Mouse (Mus musculus) C2C12 (cell line): ENCODE results near the gene Fgf10. TPM values are rescaled to one million over a fixed set of nuclear protein-coding genes. Genes with fewer than 3 reads are reported as not detected.

Source experiments
- H3K27me3 ChIP-seq: one replicate; pipeline ENCODE4 v1.6.1; 2011; ENCODE audit not compliant: control insufficient read depth, insufficient read depth, insufficient read length
- H3K36me3 ChIP-seq: one replicate; pipeline ENCODE4 v1.6.1; 2011; ENCODE audit not compliant: control insufficient read depth, insufficient read depth
- H3K4me3 ChIP-seq: one replicate; pipeline ENCODE4 v1.5.1; 2011; ENCODE audit warnings: mild to moderate bottlenecking, control low read depth; ENCODE audit not compliant: poor library complexity, insufficient read depth, severe bottlenecking
- H3K79me2 ChIP-seq: one replicate; pipeline ENCODE4 v1.6.1; 2011; ENCODE audit not compliant: control insufficient read depth, insufficient read depth
- H3K79me3 ChIP-seq: one replicate; pipeline ENCODE4 v1.6.1; 2011; ENCODE audit warnings: low read depth, control low read depth
- H3ac ChIP-seq: one replicate; pipeline ENCODE3; 2011; ENCODE audit warnings: low read depth; ENCODE audit not compliant: control insufficient read depth, insufficient read length
- CEBPB ChIP-seq: IDR thresholded peaks from one replicate; pipeline ENCODE4 v1.6.1; 2011; ENCODE audit warnings: low read depth, mild to moderate bottlenecking, control low read depth, moderate library complexity
- CTCF ChIP-seq: IDR thresholded peaks from one replicate; pipeline ENCODE4 v1.5.1; 2011; ENCODE audit not compliant: control insufficient read depth, insufficient read depth, insufficient read length
- FOSL1 ChIP-seq: IDR thresholded peaks from one replicate; pipeline ENCODE4 v1.8.0; 2011; ENCODE audit warnings: mild to moderate bottlenecking, low read length; ENCODE audit not compliant: poor library complexity, insufficient read depth, severe bottlenecking
- MAX ChIP-seq: IDR thresholded peaks from one replicate; pipeline ENCODE4 v1.6.1; 2011; ENCODE audit warnings: mild to moderate bottlenecking, control low read depth
- MYOD1 ChIP-seq: IDR thresholded peaks from one replicate; pipeline ENCODE4 v1.6.1; 2011; ENCODE audit warnings: low read depth; ENCODE audit not compliant: control insufficient read depth, insufficient read length
- MYOG ChIP-seq: IDR thresholded peaks from one replicate; pipeline ENCODE4 v1.6.1; 2011; ENCODE audit not compliant: control insufficient read depth, insufficient read length; ENCODE audit errors: extremely low read depth
- USF1 ChIP-seq: IDR thresholded peaks from one replicate; pipeline ENCODE4 v1.6.1; 2011; ENCODE audit warnings: low read depth, mild to moderate bottlenecking, control low read depth, moderate library complexity
- polyA plus RNA-seq: library from polyadenylated mRNA; unstranded; fragments of >200 nt; fragmentation: generic; extraction: Trizol; gene quantifications from one replicate; pipeline ENCODE4 v1.2.1, GENCODE M21; 2012; ENCODE audit warnings: missing spikeins

Fgf10 gene
- polyA plus RNA-seq, 1 experiment = 0.04 TPM

DNA sequence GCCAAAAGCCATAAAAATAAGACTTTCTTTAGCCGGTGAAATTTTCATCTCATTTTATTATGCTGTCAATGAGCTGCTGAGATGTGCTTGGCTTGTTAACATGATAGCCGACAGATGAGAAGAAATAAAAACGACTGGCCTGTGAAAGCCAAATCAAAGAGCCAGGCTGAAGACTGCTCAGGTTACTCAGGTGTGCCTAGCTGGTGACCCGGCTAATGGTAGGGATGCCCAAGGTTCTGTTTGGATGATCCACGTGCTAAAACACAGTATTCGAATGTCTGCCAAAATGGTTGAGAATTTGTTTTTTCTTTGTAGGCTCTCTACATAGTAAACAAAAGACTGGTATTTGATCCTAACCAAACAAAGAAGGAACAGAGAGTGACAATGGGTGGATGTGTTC is 26.5 kb upstream of the Fgf10 start:
- TF ChIP-seq MYOG (no peak), MYOD1 (no peak), FOSL1 (no peak), MAX (no peak), CEBPB (no peak), USF1 (no peak), CTCF (no peak)
- H3K79me2 ChIP-seq = no peaks in the 10 kb centered on the region
- no peaks in the 10 kb centered on the region for H3K36me3 ChIP-seq

GRCm38 (mm10) chr13:118656991-118657390 is 12.6 kb upstream of the Fgf10 start:
- Histone ChIP-seq H3ac (no peak overlapping the region), H3K27me3 (no peaks in the 10 kb centered on the region), H3K79me3 (no peaks in the 10 kb centered on the region), H3K79me2 (no peaks in the 10 kb centered on the region), H3K36me3 (no peaks in the 10 kb centered on the region), H3K4me3 (no peak overlapping the region)
- no peak for TF ChIP-seq FOSL1
- no peak for TF ChIP-seq MAX
- TF ChIP-seq USF1 = no peak
- no peak for TF ChIP-seq MYOG
- TF ChIP-seq CTCF = no peak
- TF ChIP-seq MYOD1 = no peak
- TF ChIP-seq CEBPB = no peak

More for the DNA sequence above, 26.5 kb upstream of the Fgf10 start:
- H3ac ChIP-seq = no peak overlapping the region
- no peaks in the 10 kb centered on the region for H3K27me3 ChIP-seq
- no peaks in the 10 kb centered on the region for H3K79me3 ChIP-seq
- no peak overlapping the region for H3K4me3 ChIP-seq

- Histone ChIP-seq H3K79me2 (no peaks in the 10 kb centered on the region), H3K36me3 (no peaks in the 10 kb centered on the region), H3K79me3 (no peaks in the 10 kb centered on the region), H3ac (no peak overlapping the region), H3K4me3 (no peak overlapping the region), H3K27me3 (no peaks in the 10 kb centered on the region)
- TF ChIP-seq MYOG = no peak
- no peak for TF ChIP-seq CEBPB
- no peak for TF ChIP-seq MAX
- no peak for TF ChIP-seq USF1
- TF ChIP-seq FOSL1 = no peak
- TF ChIP-seq CTCF = no peak
- no peak for TF ChIP-seq MYOD1
Observed at GRCm38 (mm10) chr13:118658031-118658430, 11.6 kb upstream of the Fgf10 start.

- no peak overlapping the region for H3ac ChIP-seq
- H3K79me2 ChIP-seq = no peaks in the 10 kb centered on the region
- no peaks in the 10 kb centered on the region for H3K36me3 ChIP-seq
- H3K79me3 ChIP-seq = no peaks in the 10 kb centered on the region
- no peak for TF ChIP-seq USF1
- no peak for TF ChIP-seq MYOD1
- TF ChIP-seq CTCF = no peak
- no peak for TF ChIP-seq MAX
- TF ChIP-seq MYOG = no peak
- H3K27me3 ChIP-seq = no peaks in the 10 kb centered on the region
- no peak overlapping the region for H3K4me3 ChIP-seq
Observed at GRCm38 (mm10) chr13:118658608-118659326, 10.8 kb upstream of the Fgf10 start.

DNA sequence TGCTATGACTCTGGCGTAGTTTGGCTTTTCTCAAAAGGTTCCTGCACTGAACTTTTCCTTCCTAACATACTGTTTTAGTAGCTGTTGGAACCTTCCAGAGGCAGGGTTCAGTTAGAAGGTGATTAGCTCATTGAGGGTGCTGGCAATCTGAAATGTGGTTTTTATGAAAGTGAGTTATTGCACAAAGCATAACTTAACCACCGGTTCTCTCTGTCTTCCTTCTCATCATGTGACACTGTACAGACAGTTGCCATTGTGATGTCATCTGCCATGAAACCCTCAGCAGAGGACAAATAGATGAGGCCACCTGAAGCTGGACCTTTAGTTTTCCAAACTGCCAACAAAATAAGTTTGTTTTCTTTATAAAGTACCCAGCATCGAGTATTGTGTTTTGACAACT is 7.9 kb upstream of the Fgf10 start:
- Histone ChIP-seq H3K79me2 (no peaks in the 10 kb centered on the region), H3K79me3 (no peaks in the 10 kb centered on the region), H3ac (no peak overlapping the region), H3K27me3 (no peaks in the 10 kb centered on the region), H3K36me3 (no peaks in the 10 kb centered on the region), H3K4me3 (no peak overlapping the region)
- no peak for TF ChIP-seq CEBPB
- no peak for TF ChIP-seq MYOG
- TF ChIP-seq MYOD1 = no peak

GRCm38 (mm10) chr13:118664901-118665300 is 4.7 kb upstream of the Fgf10 start:
- Histone ChIP-seq H3K36me3 (no peaks in the 10 kb centered on the region), H3K79me2 (no peaks in the 10 kb centered on the region), H3K79me3 (no peaks in the 10 kb centered on the region), H3ac (no peak overlapping the region), H3K27me3 (no peaks in the 10 kb centered on the region), H3K4me3 (no peak overlapping the region)
- TF ChIP-seq CTCF (no peak), MYOG (no peak), MAX (no peak), CEBPB (no peak), FOSL1 (no peak), MYOD1 (no peak), USF1 (no peak)
